Mouse (Mus musculus) 3134 (cell line): ENCODE results near the gene Lenep.

Experiments used
- DNase-seq: peaks from one replicate; pipeline ENCODE4 v3.0.0-alpha.2; 2011; ENCODE audit warnings: low spot score; ENCODE audit not compliant: insufficient read length; ENCODE audit errors: extremely low read depth

Lenep gene

GRCm38 (mm10) chr3:89392871-89393311 is 9.7 kb downstream of the Lenep start:
- DNase-seq, result peak; percentile 64

DNA sequence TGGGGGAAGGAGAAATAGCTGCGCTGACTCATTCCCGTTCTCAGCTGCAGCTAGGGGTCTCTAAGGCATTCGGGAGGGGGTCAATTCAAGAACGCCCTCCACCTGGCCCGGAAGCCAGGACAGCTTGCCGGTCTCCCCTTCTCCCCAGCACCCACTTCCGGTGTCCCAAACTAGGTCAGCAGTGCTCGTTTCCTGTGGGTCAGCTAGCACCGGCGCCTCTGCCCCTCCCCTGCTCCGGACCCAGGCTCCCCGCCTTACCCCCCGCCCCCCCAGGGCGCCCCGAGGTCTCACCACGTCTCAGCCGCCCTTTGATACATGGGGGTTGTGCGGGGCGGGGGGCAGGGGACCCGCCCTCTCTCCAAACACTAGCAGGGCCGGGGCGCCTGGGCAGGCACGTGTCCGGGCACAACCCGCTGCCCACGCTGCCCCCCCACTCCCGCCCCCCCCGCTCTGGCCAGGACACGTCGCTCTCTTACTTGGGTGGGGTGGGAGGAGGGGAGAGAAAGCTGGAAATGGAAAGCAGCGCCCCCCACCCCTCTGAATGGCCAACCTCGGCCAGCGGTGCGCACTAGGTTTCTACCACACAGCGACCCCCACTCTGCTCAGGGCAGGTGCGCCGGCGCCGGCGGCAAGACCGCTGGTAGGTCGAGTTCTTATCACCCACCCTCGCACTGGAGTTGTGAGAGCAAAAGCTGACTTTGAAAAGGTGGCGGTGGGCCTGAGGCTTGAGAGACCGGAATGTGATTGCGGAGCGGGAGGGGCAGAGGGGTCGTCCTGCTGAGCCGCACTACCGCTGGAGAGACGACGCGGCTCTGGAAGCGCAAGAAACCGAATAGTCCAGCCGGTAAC is 10.7 kb downstream of the Lenep start:
- DNase-seq, result peak; percentile 86

DNA sequence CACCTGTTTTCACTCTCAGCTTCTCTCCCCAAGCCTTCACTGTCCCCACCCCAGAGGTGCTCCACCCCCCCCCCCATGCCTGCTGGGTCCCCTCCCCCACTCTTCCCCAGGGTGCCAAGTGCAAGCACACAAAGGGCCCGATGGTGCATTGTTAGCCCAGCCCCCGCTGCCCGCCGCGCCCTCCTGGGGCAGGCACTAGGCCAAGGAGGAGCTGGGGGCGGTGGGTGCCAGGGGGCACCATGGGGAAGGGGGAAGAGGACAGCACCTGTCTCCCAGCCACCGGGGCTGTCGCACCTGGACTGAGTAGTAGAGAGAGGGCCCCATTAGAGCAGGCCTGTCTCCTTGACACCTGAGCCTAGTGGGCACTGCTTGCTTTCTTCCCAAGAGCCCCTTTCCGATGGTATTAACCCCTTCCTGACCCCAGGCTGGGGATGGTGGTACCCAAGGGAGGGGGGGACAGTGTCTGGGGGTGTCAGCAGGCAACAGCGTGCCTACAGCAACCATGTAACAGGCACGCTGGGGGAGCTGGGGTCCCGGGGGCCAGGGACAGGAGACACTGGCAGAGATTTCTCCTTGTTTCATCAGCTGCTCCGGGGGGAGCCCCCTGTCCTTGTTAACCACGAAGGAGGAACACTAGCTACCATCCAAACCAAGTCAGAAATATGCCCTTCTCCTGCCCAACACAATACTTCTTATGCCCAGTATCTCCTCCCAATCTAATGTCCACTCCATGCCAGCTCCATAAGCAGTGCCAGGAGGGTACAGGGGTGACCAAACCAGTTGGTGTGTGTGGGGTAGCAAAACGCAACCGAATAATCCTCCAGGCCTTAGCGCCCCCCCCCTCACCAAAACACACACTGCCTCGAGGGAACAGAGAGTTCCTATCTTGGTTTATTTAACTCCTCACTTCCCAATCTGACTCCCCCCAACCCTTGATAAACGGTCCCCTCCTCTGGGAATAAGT is 11.6 kb downstream of the Lenep start:
- DNase-seq, result peak; percentile 50

- peak; percentile 77 for DNase-seq
These were observed 12.5 kb downstream of the Lenep start for GRCm38 (mm10) chr3:89390111-89390515.

- DNase-seq, result no peak
These were observed 13.5 kb downstream of the Lenep start for GRCm38 (mm10) chr3:89388901-89389740.

DNA sequence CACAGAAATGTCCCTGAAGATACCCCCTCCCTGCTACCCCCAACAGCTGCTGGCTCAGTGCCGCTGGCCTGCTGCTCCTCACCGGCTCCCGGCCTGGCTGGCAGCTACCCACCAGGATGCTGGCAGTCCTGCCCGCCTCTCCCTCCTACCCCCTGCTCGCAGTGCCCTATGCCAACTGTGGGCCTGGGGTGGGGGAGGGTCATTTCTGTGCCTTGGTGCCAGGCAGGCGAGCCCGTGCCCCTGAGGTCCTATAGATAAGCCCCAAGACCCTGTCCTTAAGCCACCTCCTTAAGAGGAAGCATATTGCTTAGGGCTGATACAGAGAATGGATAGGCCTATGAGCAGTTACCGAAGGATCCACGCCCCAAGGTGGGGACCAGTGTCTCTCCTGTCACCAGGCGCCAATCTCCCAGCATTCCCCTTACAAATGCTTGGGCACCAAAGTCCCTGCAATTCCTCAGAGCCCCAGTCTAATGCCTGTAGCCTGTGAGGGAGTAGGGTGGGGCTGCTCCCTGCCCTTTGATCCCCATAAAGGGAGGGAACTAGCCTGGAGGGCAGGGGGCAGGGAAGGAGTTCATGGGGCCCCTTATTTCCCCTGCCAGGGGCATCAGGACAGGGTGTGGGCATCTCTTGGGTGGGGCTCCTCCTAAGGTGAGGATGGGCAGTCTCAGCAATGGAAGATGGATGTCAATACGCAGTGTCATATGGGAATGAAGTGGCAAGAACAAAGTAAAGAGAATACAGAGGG is 14.3 kb downstream of the Lenep start:
- DNase-seq, result peak; percentile 66

DNA sequence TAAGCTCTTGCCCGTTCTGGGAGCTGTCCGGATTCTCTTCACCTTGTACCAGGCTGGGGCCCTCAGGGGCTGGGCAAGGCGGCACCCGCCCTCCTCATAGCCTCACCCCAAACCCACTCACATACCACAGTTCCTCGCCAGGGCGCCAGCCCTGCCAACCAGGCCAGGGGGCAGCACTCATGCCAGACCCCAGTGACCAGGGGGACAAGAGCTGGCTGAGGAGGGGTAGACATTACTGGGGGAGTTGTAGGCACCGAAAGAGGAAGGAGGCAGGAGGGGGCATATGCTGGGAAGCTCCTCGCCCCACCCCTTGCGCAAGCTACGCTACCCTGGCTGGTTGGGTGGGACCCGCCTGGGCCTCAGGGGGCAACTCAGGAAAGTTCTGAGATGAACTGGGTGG is 15.0 kb downstream of the Lenep start:
- no peak for DNase-seq

GRCm38 (mm10) chr3:89386438-89387420 is 15.9 kb downstream of the Lenep start:
- no peak for DNase-seq

DNA sequence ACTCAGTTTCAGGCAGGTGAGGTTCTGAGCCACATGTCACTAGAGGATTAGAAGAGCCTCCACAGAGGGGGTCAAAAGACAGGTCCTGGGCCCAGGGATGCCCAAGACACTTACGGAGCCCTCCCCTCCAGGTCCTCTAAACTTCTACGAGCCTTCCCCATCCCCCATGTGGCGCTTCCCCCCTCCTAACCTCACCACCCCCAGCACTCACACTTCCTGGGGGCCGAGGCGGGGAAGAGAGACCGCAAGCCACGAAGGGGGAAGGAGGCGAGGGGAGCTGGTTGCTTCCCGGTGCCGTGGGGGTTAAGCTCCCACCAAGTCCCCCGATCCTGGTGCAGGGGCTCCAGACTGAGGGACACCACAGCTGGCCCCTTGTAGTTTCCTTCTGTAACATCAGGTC is 17.1 kb downstream of the Lenep start:
- DNase-seq, result no peak

DNA sequence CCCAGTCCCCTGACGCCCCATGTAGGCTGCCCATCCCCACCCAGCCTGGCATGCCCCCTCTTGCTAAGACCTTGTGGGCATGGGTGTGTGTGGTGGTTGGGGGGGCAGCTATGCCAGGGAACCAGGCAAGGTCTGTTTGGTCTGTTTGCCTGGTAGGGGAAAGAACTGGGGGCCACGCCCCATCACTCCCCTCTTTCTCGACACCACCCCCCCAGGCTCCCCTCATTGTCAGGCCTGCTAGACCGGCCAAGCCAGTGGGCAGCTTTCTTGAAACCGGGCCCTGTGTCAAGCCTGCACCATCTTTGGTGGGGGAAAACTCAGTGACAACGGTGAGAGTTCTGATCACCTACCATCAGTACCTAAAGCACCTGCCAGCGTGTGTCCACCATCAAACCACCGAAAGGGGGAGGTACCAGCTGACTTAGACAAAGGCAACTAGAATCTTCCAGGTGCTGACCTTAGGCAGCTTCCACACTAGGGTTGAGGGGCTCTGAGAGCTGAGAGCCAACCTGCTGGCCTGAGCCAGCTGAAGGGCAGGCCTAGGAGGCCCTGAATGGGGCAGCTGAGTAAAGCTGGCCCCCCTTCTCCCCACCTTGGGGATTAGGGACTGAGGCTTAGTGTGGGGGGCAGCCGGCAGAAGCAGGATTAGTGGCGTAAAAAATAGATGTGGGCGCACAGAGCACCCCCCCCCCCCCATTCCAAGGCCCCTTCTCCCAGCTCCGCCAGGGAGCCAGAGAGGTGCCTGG is 18.1 kb downstream of the Lenep start:
- DNase-seq, result no peak

DNA sequence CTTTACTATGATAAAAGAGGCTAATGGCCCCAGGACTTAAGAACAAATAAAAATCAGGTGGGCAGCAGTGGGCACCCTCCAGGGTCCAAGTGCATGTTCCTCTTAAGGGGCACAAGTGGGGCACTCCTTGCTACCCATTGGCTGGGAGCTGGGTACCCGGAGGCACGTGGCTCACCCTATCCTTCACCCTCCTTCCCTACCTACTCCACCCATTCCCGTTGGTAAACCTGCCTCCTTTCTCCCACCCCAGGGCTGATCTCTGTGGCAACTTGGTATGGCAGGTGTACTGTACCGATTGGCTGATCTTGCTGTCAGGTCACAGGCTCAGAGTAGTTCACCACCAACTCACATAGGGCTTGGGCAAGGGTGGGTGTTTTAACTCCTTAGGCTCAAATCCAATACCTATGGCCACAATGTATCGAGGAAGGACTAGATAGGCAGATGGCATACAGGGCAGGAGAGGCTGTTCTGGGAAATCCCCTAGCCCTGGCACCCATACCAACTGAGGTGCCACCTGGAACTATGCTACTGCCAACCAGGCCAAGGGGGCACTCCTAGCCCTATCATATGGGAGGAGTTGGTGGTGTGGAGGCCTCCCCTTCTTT is 18.8 kb downstream of the Lenep start:
- DNase-seq, result no peak

- no peak for DNase-seq
These were observed 19.6 kb downstream of the Lenep start for GRCm38 (mm10) chr3:89382950-89383349.

GRCm38 (mm10) chr3:89382033-89382882 is 20.3 kb downstream of the Lenep start:
- DNase-seq, result no peak

DNA sequence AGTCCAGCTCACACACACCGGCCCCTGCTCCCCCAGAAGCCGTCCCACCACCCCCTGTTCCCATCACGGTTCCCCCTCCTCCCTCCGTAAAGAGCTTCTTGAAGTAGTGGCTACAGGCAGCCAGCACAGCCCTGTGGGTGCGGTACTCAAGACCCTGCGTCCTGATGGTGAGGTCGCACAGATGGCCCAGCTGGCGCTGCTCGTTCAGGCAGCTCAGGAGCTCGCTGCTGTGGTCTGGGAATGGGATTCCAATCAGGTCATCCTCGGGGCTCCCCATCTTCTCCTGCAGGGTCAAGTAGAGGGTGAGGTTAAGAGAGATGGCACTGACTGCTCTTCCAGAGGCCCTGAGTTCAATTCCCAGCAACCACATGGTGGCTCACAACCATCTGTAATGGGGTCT is 21.4 kb downstream of the Lenep start:
- no peak for DNase-seq

GRCm38 (mm10) chr3:89380711-89381110 is 21.9 kb downstream of the Lenep start:
- no peak for DNase-seq

DNA sequence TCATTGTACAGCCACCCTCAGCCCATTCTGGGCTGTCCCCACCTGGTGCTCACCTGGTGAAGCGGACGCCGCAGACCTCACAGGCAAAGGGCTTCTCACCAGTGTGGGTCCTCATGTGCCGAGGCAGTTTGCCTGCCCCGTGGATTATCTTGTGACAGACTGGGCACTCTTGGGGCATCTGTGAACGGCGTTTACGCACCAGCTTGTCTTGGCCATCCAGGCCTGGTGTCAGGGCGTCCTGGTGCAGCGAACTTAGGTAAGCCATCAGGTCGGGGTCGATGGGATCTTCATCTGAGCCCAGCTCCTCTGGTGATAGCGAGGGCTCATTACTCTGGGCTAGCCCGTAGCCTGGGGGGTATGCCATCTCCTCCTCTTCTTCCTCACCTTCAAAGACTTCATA is 22.3 kb downstream of the Lenep start:
- DNase-seq, result no peak
